Mouse (Mus musculus): ENCODE data around the gene Kdelr3.

Kdelr3 gene

GRCm38 (mm10) chr15:79516171-79517096, at the start of gene Kdelr3:
TSS of gene Kdelr3 (plus strand) at chr15:79516411.
- DNase-seq (ENCODE audit: low read depth, low spot score) = peak; percentile 81

GRCm38 (mm10) chr15:79466601-79467286, 49.5 kb upstream of the Kdelr3 start:
- DNase-seq (ENCODE audit: low read depth, low spot score) = peak; percentile 92

- DNase-seq (ENCODE audit: low read depth, low spot score) = peak; percentile 63
Measured at GRCm38 (mm10) chr15:79469577-79469976, 46.6 kb upstream of the Kdelr3 start.

GRCm38 (mm10) chr15:79470583-79470982, 45.6 kb upstream of the Kdelr3 start:
- peak; percentile 54 for DNase-seq (ENCODE audit: low read depth, low spot score)

- no peak for DNase-seq (ENCODE audit: low read depth, low spot score)
Measured at GRCm38 (mm10) chr15:79471095-79471494, 45.1 kb upstream of the Kdelr3 start.

- DNase-seq (ENCODE audit: low read depth, low spot score) = peak; percentile 61
Measured at GRCm38 (mm10) chr15:79473042-79473441, 43.2 kb upstream of the Kdelr3 start.

- peak; percentile 74 for DNase-seq (ENCODE audit: low read depth, low spot score)
Measured at GRCm38 (mm10) chr15:79473638-79474355, 42.4 kb upstream of the Kdelr3 start.

- DNase-seq (ENCODE audit: low read depth, low spot score) = no peak
Measured at GRCm38 (mm10) chr15:79477227-79477626, 39.0 kb upstream of the Kdelr3 start.

GRCm38 (mm10) chr15:79481181-79481688, 35.0 kb upstream of the Kdelr3 start:
- peak; percentile 64 for DNase-seq (ENCODE audit: low read depth, low spot score)

- DNase-seq (ENCODE audit: low read depth, low spot score) = no peak
Measured at GRCm38 (mm10) chr15:79489463-79489862, 26.7 kb upstream of the Kdelr3 start.

- DNase-seq (ENCODE audit: low read depth, low spot score) = no peak
Measured at GRCm38 (mm10) chr15:79493527-79493926, 22.7 kb upstream of the Kdelr3 start.

- no peak for DNase-seq (ENCODE audit: low read depth, low spot score)
Measured at GRCm38 (mm10) chr15:79500110-79500509, 16.1 kb upstream of the Kdelr3 start.

- no peak for DNase-seq (ENCODE audit: low read depth, low spot score)
Measured at GRCm38 (mm10) chr15:79502891-79503341, 13.3 kb upstream of the Kdelr3 start.

GRCm38 (mm10) chr15:79503438-79503837, 12.8 kb upstream of the Kdelr3 start:
- DNase-seq (ENCODE audit: low read depth, low spot score) = no peak

- DNase-seq (ENCODE audit: low read depth, low spot score) = no peak
Measured at GRCm38 (mm10) chr15:79504707-79505452, 11.3 kb upstream of the Kdelr3 start, which contains the start of gene Kcnj4. TSS of gene Kcnj4 (minus strand) at chr15:79505241.

- DNase-seq (ENCODE audit: low read depth, low spot score) = peak; percentile 82
Measured at GRCm38 (mm10) chr15:79505616-79506283, 10.5 kb upstream of the Kdelr3 start.

- DNase-seq (ENCODE audit: low read depth, low spot score) = no peak
Measured at GRCm38 (mm10) chr15:79506460-79506859, 9.8 kb upstream of the Kdelr3 start.

GRCm38 (mm10) chr15:79507055-79507828, 9.0 kb upstream of the Kdelr3 start:
- no peak for DNase-seq (ENCODE audit: low read depth, low spot score)

GRCm38 (mm10) chr15:79509998-79510397, 6.2 kb upstream of the Kdelr3 start:
- DNase-seq (ENCODE audit: low read depth, low spot score) = no peak

Data from ZHBTc4 (cell line).